Mouse (Mus musculus): Measurements from ENCODE around the gene Olfr612. TPM values are rescaled to one million over a fixed set of nuclear protein-coding genes. Genes with fewer than 3 reads are reported as not detected.

The Olfr612 gene
- polyA plus RNA-seq (2012; rRNA removed), result not detected in 2 replicates

DNA sequence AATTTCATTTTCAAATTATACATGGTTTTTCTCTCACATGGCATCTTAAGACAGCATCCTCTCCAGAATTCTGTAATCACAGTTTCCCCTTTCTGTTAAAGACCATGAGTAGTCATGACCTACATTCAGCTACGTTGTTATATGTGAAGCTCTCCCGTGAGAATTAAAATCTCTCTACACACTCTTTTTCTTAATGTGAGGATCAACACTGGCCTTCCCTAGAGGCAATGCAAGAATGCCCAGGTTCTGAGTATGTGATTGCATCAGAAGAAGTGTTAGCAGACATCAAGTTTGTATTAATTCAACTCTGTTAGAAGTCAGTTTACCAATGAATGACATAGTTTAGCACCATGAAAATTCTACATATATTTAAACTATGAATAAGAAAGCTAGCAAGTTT is at the start of gene Olfr612:
Gene Olfr612, minus strand, starts transcription at position 101 of the 400 bp plus-strand sequence.

DNA sequence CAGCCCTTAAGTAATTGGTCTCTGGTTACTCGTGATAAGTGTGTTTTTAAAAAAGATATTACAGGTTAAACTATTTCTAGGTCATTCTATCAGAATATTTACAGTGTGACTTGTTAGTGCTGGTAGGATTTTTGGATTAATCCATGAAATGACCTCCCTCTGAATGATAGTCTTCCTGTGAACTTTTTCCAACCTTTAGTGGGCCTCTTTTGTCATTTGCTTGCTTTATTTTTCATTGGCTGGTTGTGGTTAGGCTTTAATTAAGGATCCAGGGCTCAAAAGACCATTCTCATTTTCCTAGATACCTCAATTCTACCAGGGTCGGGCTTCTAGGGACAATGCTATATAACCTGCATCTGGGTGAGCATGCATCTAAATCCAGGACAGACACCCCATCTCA is 47.3 kb upstream of the Olfr612 start, which contains the start of gene Olfr618:
Gene Olfr618, plus strand, starts transcription at position 301 of the 400 bp plus-strand sequence.

DNA sequence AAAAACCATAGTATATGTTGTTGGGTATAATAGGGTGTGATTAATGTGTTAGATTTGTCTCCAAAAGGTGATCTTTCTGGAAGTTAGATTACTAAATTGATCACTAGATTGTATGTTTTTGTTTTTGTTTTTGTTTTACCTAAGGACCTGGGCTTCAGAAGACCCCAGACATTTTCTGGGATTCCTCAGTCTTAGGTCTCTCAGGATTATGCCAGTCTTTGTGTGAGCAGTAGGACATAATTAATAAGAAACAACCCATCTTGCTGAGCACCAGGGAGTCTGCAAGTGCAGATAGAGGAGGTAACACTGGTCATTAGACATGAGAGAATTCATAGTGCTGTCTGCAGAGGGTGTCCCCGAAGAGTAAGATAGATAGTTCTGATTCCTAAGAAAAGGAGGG is 30.2 kb upstream of the Olfr612 start, which contains the start of gene Olfr617:
Gene Olfr617, plus strand, starts transcription at position 301 of the 400 bp plus-strand sequence.

DNA sequence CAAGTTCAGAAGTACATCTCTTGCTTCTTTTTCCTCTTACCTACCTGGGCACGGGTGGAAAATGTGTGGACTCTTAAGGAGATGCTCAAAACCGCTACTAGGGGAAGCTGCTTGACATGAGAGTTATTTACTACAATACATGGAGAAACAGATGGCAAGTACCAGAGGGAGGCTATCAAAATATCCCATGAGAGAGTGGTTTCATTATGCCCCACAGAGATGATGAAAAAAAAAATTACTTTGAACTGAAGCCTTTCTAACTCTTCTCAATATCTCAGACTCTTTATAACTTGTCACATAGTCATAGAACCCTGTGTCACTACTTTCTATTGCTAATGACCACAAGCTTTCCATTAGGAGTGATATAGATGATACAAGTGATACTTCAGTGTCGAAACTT is 26.5 kb upstream of the Olfr612 start, which contains the start of gene Olfr616:
Gene Olfr616, minus strand, starts transcription at position 101 of the 400 bp plus-strand sequence.

DNA sequence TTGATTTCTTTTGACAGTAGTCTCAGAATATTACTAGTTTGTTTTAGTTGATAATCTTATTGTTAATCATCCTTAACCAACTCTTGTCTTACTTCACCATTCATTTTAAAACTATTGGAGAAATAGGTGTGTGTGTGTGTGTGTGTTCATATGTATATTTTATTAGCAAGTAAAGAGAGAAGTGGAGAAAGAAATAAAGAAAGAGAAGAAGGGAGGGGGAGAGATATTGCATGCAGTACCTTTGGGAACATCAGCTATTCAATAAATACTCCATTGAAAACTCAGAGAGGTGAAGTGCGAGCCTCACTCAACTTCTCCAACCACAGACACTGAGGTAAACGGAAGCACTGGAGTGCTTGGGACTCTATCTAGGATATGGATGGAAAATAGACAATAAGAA is 13.3 kb upstream of the Olfr612 start, which contains the start of gene Olfr615:
Gene Olfr615, plus strand, starts transcription at position 301 of the 400 bp plus-strand sequence.

DNA sequence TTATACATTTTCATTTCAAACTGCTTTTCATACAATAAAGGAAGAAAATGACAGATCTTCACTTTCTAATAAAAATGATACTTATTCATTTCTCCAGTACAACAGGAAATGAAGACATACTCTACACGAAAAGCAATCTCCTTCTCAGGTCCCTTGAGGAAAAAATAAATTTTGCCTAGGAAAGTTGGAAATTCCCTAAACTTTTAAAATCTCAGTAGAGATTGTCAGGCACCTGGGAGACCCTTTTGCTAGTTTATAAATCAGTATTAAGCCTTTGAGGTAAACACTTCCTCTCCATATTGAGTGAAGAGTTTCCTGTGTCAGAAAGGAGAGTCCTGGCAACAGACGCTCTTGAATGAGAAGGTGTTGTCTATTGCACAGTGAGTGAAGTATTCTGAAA is 5.3 kb upstream of the Olfr612 start, which contains the start of gene Olfr613:
Gene Olfr613, plus strand, starts transcription at position 301 of the 400 bp plus-strand sequence.

DNA sequence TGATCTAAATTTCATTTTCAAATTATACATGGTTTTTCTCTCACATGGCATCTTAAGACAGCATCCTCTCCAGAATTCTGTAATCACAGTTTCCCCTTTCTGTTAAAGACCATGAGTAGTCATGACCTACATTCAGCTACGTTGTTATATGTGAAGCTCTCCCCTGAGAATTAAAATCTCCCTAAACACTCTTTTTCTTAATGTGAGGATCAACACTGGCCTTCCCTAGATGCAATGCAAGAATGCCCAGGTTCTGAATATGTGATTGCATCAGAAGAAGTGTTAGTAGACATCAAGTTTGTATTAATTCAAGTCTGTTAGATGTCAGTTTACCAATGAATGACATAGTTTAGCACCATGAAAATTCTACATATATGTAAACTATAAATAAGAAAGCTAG is 21.8 kb downstream of the Olfr612 start, which contains the start of gene Olfr611:
Gene Olfr611, minus strand, starts transcription at position 101 of the 400 bp plus-strand sequence.

DNA sequence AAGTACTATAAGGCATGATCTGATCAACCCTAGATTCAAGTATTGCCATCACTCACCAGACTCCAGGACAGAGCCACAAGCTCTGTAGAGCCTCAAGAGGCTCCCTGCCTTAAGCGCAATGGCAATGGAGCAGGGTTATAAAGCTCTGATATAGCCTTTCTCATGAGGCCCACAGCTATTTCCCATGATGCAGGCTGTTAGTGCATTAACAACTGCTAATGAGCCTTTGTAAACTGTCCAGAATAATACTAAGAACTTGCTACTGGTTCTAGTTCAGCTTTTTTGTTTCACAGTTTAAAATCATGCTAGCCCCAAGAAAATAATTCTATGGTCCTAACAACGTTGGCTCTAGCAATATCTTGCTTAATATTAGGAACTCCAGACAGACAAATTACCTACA is 30.5 kb downstream of the Olfr612 start, which contains the start of gene Olfr610:
Gene Olfr610, minus strand, starts transcription at position 101 of the 400 bp plus-strand sequence.

DNA sequence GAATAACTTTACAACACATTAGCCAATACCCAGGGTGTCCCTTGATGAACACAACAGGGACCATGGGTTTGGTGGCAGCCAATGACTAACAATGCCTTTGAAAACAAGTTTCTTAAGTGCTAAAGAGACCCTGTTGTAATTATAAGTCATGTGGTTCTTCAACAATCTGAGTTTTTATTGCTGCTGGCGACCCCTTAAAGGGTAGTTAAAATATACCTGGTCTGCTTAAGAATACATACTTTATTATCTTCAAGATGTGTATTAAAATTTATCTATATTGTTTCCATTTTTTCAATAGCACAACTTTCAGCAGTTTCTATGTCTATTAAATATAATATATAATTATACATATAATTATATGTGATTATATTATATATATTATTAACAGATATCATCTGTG is 44.6 kb downstream of the Olfr612 start, which contains the start of gene Olfr609:
Gene Olfr609, minus strand, starts transcription at position 101 of the 400 bp plus-strand sequence.

Other genes with a start within 250 kb of the Olfr612 start
- not detected in 2 replicates for gene Olfr596, start 237.1 kb downstream of the Olfr612 start, polyA plus RNA-seq (2012; rRNA removed)
- gene Olfr597, start 226.4 kb downstream of the Olfr612 start, polyA plus RNA-seq (2012; rRNA removed), result not detected in 2 replicates
- gene Olfr598, start 219.1 kb downstream of the Olfr612 start, polyA plus RNA-seq (2012; rRNA removed), result not detected in 2 replicates
- not detected in 2 replicates for gene Olfr599, start 206.8 kb downstream of the Olfr612 start, polyA plus RNA-seq (2012; rRNA removed)
- gene Olfr600, start 193.0 kb downstream of the Olfr612 start, polyA plus RNA-seq (2012; rRNA removed), result not detected in 2 replicates
- not detected in 2 replicates for gene Olfr601, start 180.1 kb downstream of the Olfr612 start, polyA plus RNA-seq (2012; rRNA removed)
- not detected in 2 replicates for gene Olfr603, start 156.5 kb downstream of the Olfr612 start, polyA plus RNA-seq (2012; rRNA removed)
- not detected in 2 replicates for gene Usp17lc, start 127.6 kb downstream of the Olfr612 start, polyA plus RNA-seq (2012; rRNA removed)
- not detected in 2 replicates for gene Olfr605, start 97.3 kb downstream of the Olfr612 start, polyA plus RNA-seq (2012; rRNA removed)
- not detected in 2 replicates for gene Olfr606, start 93.7 kb downstream of the Olfr612 start, polyA plus RNA-seq (2012; rRNA removed)
- gene Olfr607, start 78.6 kb downstream of the Olfr612 start, polyA plus RNA-seq (2012; rRNA removed), result not detected in 2 replicates
- gene Olfr608, start 72.8 kb downstream of the Olfr612 start, polyA plus RNA-seq (2012; rRNA removed), result not detected in 2 replicates
- not detected in 2 replicates for gene Olfr609, start 44.7 kb downstream of the Olfr612 start, polyA plus RNA-seq (2012; rRNA removed)
- gene Olfr610, start 30.6 kb downstream of the Olfr612 start, polyA plus RNA-seq (2012; rRNA removed), result not detected in 2 replicates
- gene Olfr611, start 21.9 kb downstream of the Olfr612 start, polyA plus RNA-seq (2012; rRNA removed), result not detected in 2 replicates
- gene Olfr613, start 5.4 kb upstream of the Olfr612 start, polyA plus RNA-seq (2012; rRNA removed), result not detected in 2 replicates
- not detected in 2 replicates for gene Olfr615, start 13.4 kb upstream of the Olfr612 start, polyA plus RNA-seq (2012; rRNA removed)
- not detected in 2 replicates for gene Olfr616, start 26.4 kb upstream of the Olfr612 start, polyA plus RNA-seq (2012; rRNA removed)
- gene Olfr617, start 30.3 kb upstream of the Olfr612 start, polyA plus RNA-seq (2012; rRNA removed), result not detected in 2 replicates
- not detected in 2 replicates for gene Olfr618, start 47.4 kb upstream of the Olfr612 start, polyA plus RNA-seq (2012; rRNA removed)
- gene Olfr619, start 57.9 kb upstream of the Olfr612 start, polyA plus RNA-seq (2012; rRNA removed), result not detected in 2 replicates
- gene Olfr620, start 69.8 kb upstream of the Olfr612 start, polyA plus RNA-seq (2012; rRNA removed), result not detected in 2 replicates
- gene Olfr622, start 100.0 kb upstream of the Olfr612 start, polyA plus RNA-seq (2012; rRNA removed), result not detected in 2 replicates
- gene Olfr623, start 121.0 kb upstream of the Olfr612 start, polyA plus RNA-seq (2012; rRNA removed), result not detected in 2 replicates
- not detected in 2 replicates for gene Olfr624, start 128.5 kb upstream of the Olfr612 start, polyA plus RNA-seq (2012; rRNA removed)
- not detected in 2 replicates for gene Olfr625-ps1, start 140.0 kb upstream of the Olfr612 start, polyA plus RNA-seq (2012; rRNA removed)
- gene Olfr243, start 172.0 kb upstream of the Olfr612 start, polyA plus RNA-seq (2012; rRNA removed), result not detected in 2 replicates
- not detected in 2 replicates for gene Olfr628, start 187.7 kb upstream of the Olfr612 start, polyA plus RNA-seq (2012; rRNA removed)
- not detected in 2 replicates for gene Olfr629, start 202.2 kb upstream of the Olfr612 start, polyA plus RNA-seq (2012; rRNA removed)
- not detected in 2 replicates for gene Olfr630, start 214.6 kb upstream of the Olfr612 start, polyA plus RNA-seq (2012; rRNA removed)
- gene Olfr69, start 228.9 kb upstream of the Olfr612 start, polyA plus RNA-seq (2012; rRNA removed), result not detected in 2 replicates
- gene Olfr68, start 237.0 kb upstream of the Olfr612 start, polyA plus RNA-seq (2012; rRNA removed), result not detected in 2 replicates
- gene Olfr67, start 249.1 kb upstream of the Olfr612 start, polyA plus RNA-seq (2012; rRNA removed), result not detected in 2 replicates

All from colon, adult 2 months (tissue).